Mouse (Mus musculus) ES-E14 (cell line): ENCODE measurements around the gene Rcan1. TPM values are rescaled to one million over a fixed set of nuclear protein-coding genes. Genes with fewer than 3 reads are reported as not detected.

Experiments
- DNase-seq: peaks from one replicate; pipeline ENCODE4 v3.0.0-alpha.2; 2013; ENCODE audit warnings: low read depth, low spot score
- H3K27ac ChIP-seq: 2 replicates; pipeline ENCODE4 v1.5.1; 2012; ENCODE audit warnings: low read depth, mild to moderate bottlenecking, low read length, moderate library complexity, mixed read lengths; ENCODE audit not compliant: poor library complexity, insufficient read depth, severe bottlenecking
- H3K36me3 ChIP-seq: 2 replicates; pipeline ENCODE4 v1.6.1; 2012; ENCODE audit warnings: mild to moderate bottlenecking, low read length, moderate library complexity, mixed read lengths; ENCODE audit not compliant: control insufficient read depth, poor library complexity, insufficient read depth, severe bottlenecking
- H3K4me1 ChIP-seq, 2 experiments: fragments of 150-350 bp in 1 of 2; sonication (generic) in 1 of 2; 2 replicates each; pipeline ENCODE4 v1.6.1; 2012; ENCODE audit warnings: low read length in 2 of 2, mild to moderate bottlenecking in 1 of 2, mixed read lengths in 1 of 2; ENCODE audit not compliant: control insufficient read depth in 2 of 2, insufficient read depth in 2 of 2, poor library complexity in 1 of 2
- H3K4me3 ChIP-seq, 2 experiments: fragments of 150-350 bp in 1 of 2; sonication (generic) in 1 of 2; 2 replicates each; pipeline ENCODE4 v1.5.1; 2012; ENCODE audit warnings: low read length in 2 of 2, low read depth in 1 of 2, mild to moderate bottlenecking in 1 of 2, mixed read lengths in 1 of 2; ENCODE audit not compliant: insufficient read depth in 1 of 2, poor library complexity in 1 of 2, severe bottlenecking in 1 of 2
- H3K9ac ChIP-seq: 2 replicates; pipeline ENCODE4 v1.6.1; 2012; ENCODE audit warnings: low read depth, mild to moderate bottlenecking, low read length, mixed read lengths; ENCODE audit not compliant: poor library complexity, insufficient read depth, severe bottlenecking
- H3K9me3 ChIP-seq: fragments of 150-350 bp; sonication (generic); 2 replicates; pipeline ENCODE4 v1.6.1; 2012; ENCODE audit warnings: low read depth, mild to moderate bottlenecking, low read length; ENCODE audit not compliant: control insufficient read depth, insufficient read depth
- CHD2 ChIP-seq: IDR thresholded peaks from 2 replicates; pipeline ENCODE4 v1.6.1; 2014; ENCODE audit warnings: mild to moderate bottlenecking, low read depth, low read length, inconsistent platforms
- HCFC1 ChIP-seq: IDR thresholded peaks from 2 replicates; pipeline ENCODE4 v1.6.1; 2012; ENCODE audit warnings: low read length, inconsistent platforms, borderline replicate concordance; ENCODE audit not compliant: insufficient read depth
- MAFK ChIP-seq: IDR thresholded peaks from 2 replicates; pipeline ENCODE4 v1.6.1; 2014; ENCODE audit warnings: mild to moderate bottlenecking, low read depth, low read length, inconsistent platforms; ENCODE audit not compliant: insufficient read depth
- ZC3H11A ChIP-seq: IDR thresholded peaks from 2 replicates; pipeline ENCODE4 v1.6.1; 2012; ENCODE audit warnings: low read depth, mild to moderate bottlenecking, inconsistent platforms, low read length, borderline replicate concordance
- ZNF384 ChIP-seq: IDR thresholded peaks from 2 replicates; pipeline ENCODE4 v1.6.1; 2012; ENCODE audit warnings: low read depth, low read length, inconsistent platforms
- in situ Hi-C, 2 experiments: fragments of 600-800 bp; cut with MboI; formaldehyde crosslinking; loops; one replicate each; pipeline ENCODE4 v1.15.1; 2025; ENCODE audit warnings: low sequenced_read_pairs in 2 of 2, inconsistent platforms in 1 of 2; ENCODE audit not compliant: unreplicated experiment in 2 of 2
- total RNA-seq: library from RNA; depleted of rRNA; stranded (reverse); fragments of 300-350 nt; gene quantifications from 2 replicates; pipeline ENCODE4 v1.2.3, GENCODE M21; 2012

The Rcan1 gene
- total RNA-seq, 1 experiment = 15.8 TPM

DNA sequence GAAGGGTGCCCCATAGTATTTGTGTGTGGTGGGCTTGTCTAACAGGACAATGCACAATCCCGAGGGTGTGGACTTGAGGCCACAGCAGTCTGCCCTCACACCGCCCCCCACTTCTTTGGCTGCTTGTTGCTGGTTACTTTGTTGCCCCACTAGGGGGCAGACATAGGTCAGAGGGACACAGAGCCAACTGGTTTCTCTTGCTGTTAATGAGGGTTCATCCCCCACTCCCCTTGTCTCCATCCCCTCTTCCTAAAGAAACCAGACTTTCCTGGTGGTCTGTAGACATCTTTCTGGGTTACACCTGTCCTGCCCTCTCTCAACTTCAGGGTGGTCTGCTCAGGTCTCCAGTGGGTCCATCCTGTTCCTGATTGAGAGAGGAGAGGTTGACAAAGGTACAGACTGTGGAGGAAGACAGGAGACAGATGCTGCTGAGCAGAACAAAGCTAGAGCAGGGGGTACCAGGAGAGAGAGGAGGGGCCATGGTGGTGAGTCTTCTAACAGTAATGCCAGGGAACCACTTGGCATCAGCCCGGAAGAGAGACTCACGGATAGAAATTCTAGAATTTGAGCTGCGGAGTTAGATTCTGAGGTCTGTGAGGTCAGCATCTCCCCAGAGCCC lies 41.2 kb upstream of the Rcan1 start:
- Histone ChIP-seq H3K4me1 (peaks cover 0 to 6% of the 10 kb centered on the region in 2 experiments; a peak in 2 of 4 replicates), H3K36me3 (no peaks in the 10 kb centered on the region), H3K27ac (no peak overlapping the region), H3K4me3 (no peak overlapping the region), H3K9me3 (no peaks in the 10 kb centered on the region), H3K9ac (no peak overlapping the region)
- TF ChIP-seq HCFC1 (no peak), MAFK (no peak), ZNF384 (no peak), CHD2 (no peak), ZC3H11A (no peak)
- DNase-seq = no peak
- in situ Hi-C loops = no loop called here

- TF ChIP-seq ZC3H11A (no peak), ZNF384 (no peak), HCFC1 (no peak), CHD2 (no peak), MAFK (no peak)
- peaks cover 0 to 6% of the 10 kb centered on the region in 2 experiments; a peak in 2 of 4 replicates for H3K4me1 ChIP-seq
- in situ Hi-C loops = no loop called here
- H3K4me3 ChIP-seq = no peak overlapping the region
- no peaks in the 10 kb centered on the region for H3K36me3 ChIP-seq
- no peak overlapping the region for H3K9ac ChIP-seq
- no peaks in the 10 kb centered on the region for H3K9me3 ChIP-seq
- no peak overlapping the region for H3K27ac ChIP-seq
- DNase-seq = no peak
Measured at GRCm38 (mm10) chr16:92510835-92511772, 40.4 kb upstream of the Rcan1 start.

DNA sequence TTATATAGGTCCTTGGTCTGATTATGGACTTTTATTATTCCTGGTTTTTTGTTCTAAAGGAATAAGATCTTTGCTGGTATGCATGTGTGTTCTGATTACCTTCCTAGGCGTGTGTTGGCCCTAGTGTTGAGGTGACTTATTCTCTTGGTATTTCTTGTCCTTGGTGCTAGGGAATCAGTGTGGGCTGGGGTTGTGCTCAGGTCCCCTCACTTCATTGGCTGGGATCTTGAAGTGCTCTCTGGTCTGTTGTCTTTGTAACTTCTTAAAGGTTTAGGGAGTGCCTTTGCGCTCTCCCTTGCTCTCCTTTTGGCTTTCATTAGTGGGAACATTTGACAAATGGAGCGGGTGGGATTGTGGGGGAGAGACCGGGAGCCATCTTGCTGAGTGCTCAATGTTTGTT lies 36.9 kb upstream of the Rcan1 start:
- Histone ChIP-seq H3K4me3 (no peak overlapping the region), H3K9ac (no peak overlapping the region), H3K36me3 (no peaks in the 10 kb centered on the region), H3K27ac (no peak overlapping the region), H3K4me1 (no peaks in the 10 kb centered on the region), H3K9me3 (no peaks in the 10 kb centered on the region)
- DNase-seq = no peak
- TF ChIP-seq CHD2 = no peak
- TF ChIP-seq ZNF384 = no peak
- TF ChIP-seq MAFK = no peak
- no peak for TF ChIP-seq HCFC1
- no peak for TF ChIP-seq ZC3H11A
- in situ Hi-C loops = no loop called here

DNA sequence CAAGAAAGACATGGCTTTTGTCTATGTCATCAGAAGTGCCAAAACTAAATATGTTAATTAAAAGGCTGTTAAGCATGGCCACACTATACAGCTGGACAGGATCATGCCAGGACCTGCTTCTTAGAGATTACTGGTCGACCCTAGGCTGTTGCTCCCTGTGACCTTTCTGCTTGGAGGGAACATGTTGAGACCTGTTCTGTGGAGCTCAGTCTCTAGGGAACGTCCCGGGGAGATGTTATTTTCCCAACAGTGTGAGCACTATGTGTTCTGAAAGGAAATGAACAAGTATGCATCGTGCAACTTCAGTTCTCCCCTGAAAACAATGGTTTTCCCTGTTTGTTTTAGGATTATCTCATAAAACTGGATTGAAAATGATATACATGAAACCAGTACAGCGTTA lies 32.4 kb upstream of the Rcan1 start:
- TF ChIP-seq MAFK = no peak
- no peak for TF ChIP-seq ZC3H11A
- no peak for TF ChIP-seq ZNF384
- no peak for TF ChIP-seq CHD2
- no peak for TF ChIP-seq HCFC1
- no peaks in the 10 kb centered on the region for H3K36me3 ChIP-seq
- H3K9me3 ChIP-seq = no peaks in the 10 kb centered on the region
- no peak overlapping the region for H3K9ac ChIP-seq
- no peak overlapping the region for H3K4me3 ChIP-seq
- H3K27ac ChIP-seq = no peak overlapping the region
- no peaks in the 10 kb centered on the region; a peak in 1 of 4 replicates for H3K4me1 ChIP-seq
- in situ Hi-C loops = no loop called here
- no peak for DNase-seq
